Mouse (Mus musculus): ENCODE results near the gene Spcs1. TPM values are rescaled to one million over a fixed set of nuclear protein-coding genes. Genes with fewer than 3 reads are reported as not detected.
A peak's percentile ranks its signal among the peaks of the same experiment; 100 is the strongest.

Spcs1 gene
- total and polyA plus RNA-seq, 3 experiments, result 150 to 344 (median 181) TPM

- no peak for TF ChIP-seq JUN (IDR thresholded peaks at IDR 0.05; ENCODE audit: insufficient read depth, low read depth, low read length)
- no peak for TF ChIP-seq ZKSCAN1 (IDR thresholded peaks at IDR 0.05; ENCODE audit: borderline replicate concordance, low read depth, low read length)
- TF ChIP-seq ETS1 (conservative IDR thresholded peaks at IDR 0.05; ENCODE audit: low read depth, low read length), result no peak
- no peak for TF ChIP-seq KAT2A (IDR thresholded peaks at IDR 0.05; ENCODE audit: insufficient replicate concordance, low read length)
- TF ChIP-seq USF1 (IDR thresholded peaks at IDR 0.05; ENCODE audit: low read depth, low read length), result no peak
Measured at GRCm38 (mm10) chr14:31022579-31022978, 21.1 kb upstream of the Spcs1 start (continued).

- Histone ChIP-seq H3K79me2 (replicated peaks; ENCODE audit: control insufficient read depth, extremely low read depth, insufficient read depth, poor library complexity, severe bottlenecking) (peaks cover 58% of the 10 kb centered on the region), H3K4me1 (ENCODE audit: control insufficient read depth in 1 of 2, insufficient read depth in 2 of 2) (peaks cover 9 to 61% of the 10 kb centered on the region in 2 experiments), H3K27ac (ENCODE audit: insufficient read depth, low read depth) (peak overlapping the region; percentile 78; the same call in 1 of the 2 replicates), H3K36me3 (replicated peaks in 1 of 2; ENCODE audit: control insufficient read depth in 1 of 2, insufficient read depth in 1 of 2, low read length in 1 of 2) (peaks cover 24 to 52% of the 10 kb centered on the region in 2 experiments), H3K4me3 (replicated peaks in 1 of 3; ENCODE audit: low read depth in 2 of 3, low read length in 2 of 3, poor library complexity in 1 of 3) (peak overlapping the region; percentile 85 to 98 (median 96)), H3K4me2 (ENCODE audit: insufficient read depth, low read depth, poor library complexity, severe bottlenecking) (peak overlapping the region; percentile 86), H3K9me3 (replicated peaks; ENCODE audit: low read length) (no peaks in the 10 kb centered on the region), H3K9ac (ENCODE audit: insufficient read depth, low read depth) (peak overlapping the region; percentile 98), H3K27me3 (replicated peaks) (no peaks in the 10 kb centered on the region)
- DNase-seq (ENCODE audit: extremely low read depth), result peak; percentile 91
- dilution Hi-C loops (cut with MboI; ENCODE audit: extremely low pct_ligation_motif_present, extremely low pct_unique_long_range_greater_than_20kb, low sequenced_read_pairs) (no loop called here), in situ Hi-C loops (cut with MboI; ENCODE audit: low pct_ligation_motif_present, low pct_unique_long_range_greater_than_20kb, low sequenced_read_pairs) (no loop called here)
- 0 out of 2 replicates have a peak, but pooled peaks have one; percentile 38 for TF ChIP-seq TBP (conservative IDR thresholded peaks at IDR 0.05; ENCODE audit: low read depth, low read length)
- TF ChIP-seq SIN3A (IDR thresholded peaks at IDR 0.05; ENCODE audit: low read length), result peak; percentile 82
- TF ChIP-seq JUND (conservative IDR thresholded peaks at IDR 0.05; ENCODE audit: low read depth, low read length), result no peak
- peak; percentile 53; the same call in 1 of the 2 replicates for TF ChIP-seq ELF1 (IDR thresholded peaks at IDR 0.05; ENCODE audit: low read depth, low read length)
- peak; percentile 24; the same call in 1 of the 2 replicates for TF ChIP-seq IRF4 (IDR thresholded peaks at IDR 0.05; ENCODE audit: low read depth, low read length)
- peak; percentile 96 for TF ChIP-seq CHD1 (IDR thresholded peaks at IDR 0.05; ENCODE audit: low read depth, low read length)
- 0 out of 2 replicates have a peak, but pooled peaks have one; percentile 28 for TF ChIP-seq HCFC1 (IDR thresholded peaks at IDR 0.05; ENCODE audit: low read depth, low read length)
- no peak; the same call in 1 of the 2 replicates for TF ChIP-seq ETS1 (conservative IDR thresholded peaks at IDR 0.05; ENCODE audit: low read depth, low read length)
- no peak for TF ChIP-seq ZC3H11A (IDR thresholded peaks at IDR 0.05; ENCODE audit: low read depth, low read length)
- TF ChIP-seq E2F4 (IDR thresholded peaks at IDR 0.05; ENCODE audit: insufficient replicate concordance, low read depth, low read length), result peak; percentile 66; the same call in 1 of the 2 replicates
- TF ChIP-seq RCOR1 (conservative IDR thresholded peaks at IDR 0.05; ENCODE audit: low read depth, low read length), result 0 out of 2 replicates have a peak, but pooled peaks have one; percentile 28
- TF ChIP-seq UBTF (IDR thresholded peaks at IDR 0.05; ENCODE audit: low read depth, low read length), result peak; percentile 71; the same call in 1 of the 2 replicates
- no peak for TF ChIP-seq USF2 (conservative IDR thresholded peaks at IDR 0.05; ENCODE audit: low read depth, low read length)
- TF ChIP-seq ZNF384 (IDR thresholded peaks at IDR 0.05; ENCODE audit: low read depth, low read length), result peak; percentile 99
- TF ChIP-seq MYC (IDR thresholded peaks at IDR 0.05; ENCODE audit: low read depth, low read length), result peak; percentile 14; the same call in 1 of the 2 replicates
- TF ChIP-seq POLR2AphosphoS2 (IDR thresholded peaks at IDR 0.05; ENCODE audit: low read depth, low read length), result no peak
- peak; percentile 28; the same call in 1 of the 2 replicates for TF ChIP-seq EP300 (IDR thresholded peaks at IDR 0.05; ENCODE audit: low read length)
- TF ChIP-seq TCF12 (IDR thresholded peaks at IDR 0.05; ENCODE audit: low read depth, low read length), result 0 out of 2 replicates have a peak, but pooled peaks have one; percentile 45
- TF ChIP-seq BHLHE40 (IDR thresholded peaks at IDR 0.05; ENCODE audit: low read depth, low read length), result peak; percentile 62
Measured at GRCm38 (mm10) chr14:31019331-31020205, 18.1 kb upstream of the Spcs1 start.

Data from CH12.LX (cell line).